Comparison of ENCODE assay signal across 10 mouse cellular contexts in the genomic region with DNA sequence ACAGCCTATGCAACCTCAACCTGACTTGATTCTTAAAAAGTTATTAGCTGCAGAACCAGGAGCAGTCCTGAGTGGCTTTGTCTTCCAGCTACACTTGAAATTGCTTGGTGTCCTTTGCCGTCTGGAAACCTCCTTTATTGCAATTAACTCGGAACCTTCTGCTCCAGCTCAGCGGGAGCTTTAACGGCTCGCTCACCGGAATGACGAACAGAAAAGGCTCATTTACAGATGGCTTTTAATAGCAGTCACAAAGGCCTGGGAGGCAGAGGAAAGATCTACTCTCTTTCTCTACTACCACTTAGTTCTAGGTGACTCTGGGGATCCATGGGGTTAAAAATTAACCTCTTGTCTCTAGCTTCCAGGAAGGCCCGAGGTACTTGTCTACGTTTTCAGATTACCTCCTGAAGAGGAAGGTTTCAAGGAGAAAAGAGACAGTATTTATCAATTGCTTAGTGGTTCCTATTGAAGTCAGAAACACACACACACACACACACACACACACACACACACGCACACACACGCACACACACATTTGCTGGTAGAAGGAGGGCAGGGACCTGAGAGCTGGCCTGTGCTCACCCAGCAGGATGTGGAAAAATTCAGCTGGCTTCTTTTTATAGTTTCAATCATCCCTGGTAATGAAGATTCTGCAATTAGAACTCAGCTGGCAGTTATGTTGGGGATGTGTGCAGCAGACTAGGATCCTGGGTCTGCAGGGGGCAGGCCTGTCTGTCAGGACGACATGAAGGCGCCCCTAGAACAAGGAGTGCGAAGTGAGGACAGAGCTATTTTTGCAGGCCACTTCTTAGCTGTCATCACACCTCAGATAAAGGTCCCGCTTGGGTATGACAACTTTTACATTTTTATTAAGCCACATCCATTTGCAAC.
A peak's percentile ranks its signal among the peaks of the same experiment; 100 is the strongest.
DNase-seq lines count a peak whose midpoint lies in the region; ATAC-seq and TF ChIP-seq lines count a peak whose summit lies in the region.
"Had no signal": no experiment of that assay in that cellular context is flagged by ENCODE, and none has a peak within 500 bp of the region (broad histone marks: within the 10 kb centered on the region; RNA-seq: fewer than 3 reads in every experiment).

No protein-coding gene starts in this region.

- ATAC-seq in hindbrain, embryonic 16.5 days = peak; percentile 62

- H3K4me1 ChIP-seq in hindbrain, embryonic 16.5 days (ENCODE audit: control insufficient read depth, insufficient read depth, low read depth, low read length) = peaks cover 2% of the 10 kb centered on the region; the same call in 1 of the 2 replicates
- H3K4me1 ChIP-seq: embryonic facial prominence, embryonic 13.5 days had no signal

- no peaks in the 10 kb centered on the region for H3K36me3 ChIP-seq in hindbrain, embryonic 16.5 days (ENCODE audit: control insufficient read depth, insufficient read depth, low read length)
- H3K36me3 ChIP-seq: embryonic facial prominence, embryonic 13.5 days had no signal

- H3K27ac ChIP-seq in hindbrain, embryonic 16.5 days (ENCODE audit: low read depth, low read length) = no peak overlapping the region
- H3K27ac ChIP-seq: embryonic facial prominence, embryonic 13.5 days; liver, embryonic 14.5 days had no signal

- H3K27me3 ChIP-seq in hindbrain, embryonic 16.5 days (replicated peaks; ENCODE audit: control insufficient read depth, insufficient read depth, low read length) = no peaks in the 10 kb centered on the region
- H3K27me3 ChIP-seq: embryonic facial prominence, embryonic 13.5 days had no signal

- 39% methylated on average over 15 of the region's 15 CpGs for WGBS in hindbrain, embryonic 16.5 days

- no peak overlapping the region for H3K4me2 ChIP-seq in hindbrain, embryonic 16.5 days (ENCODE audit: low read length)
- H3K4me2 ChIP-seq: embryonic facial prominence, embryonic 13.5 days had no signal

- no peak for TF ChIP-seq CTCF in brain, embryonic 14.5 days (IDR thresholded peaks at IDR 0.05; ENCODE audit: borderline replicate concordance, extremely low read depth, insufficient read depth, insufficient read length)

- no peaks in the 10 kb centered on the region for H3K9me3 ChIP-seq in hindbrain, embryonic 16.5 days (ENCODE audit: control insufficient read depth, low read length)
- H3K9me3 ChIP-seq: embryonic facial prominence, embryonic 13.5 days had no signal

- no peak for TF ChIP-seq POLR2A in brain, embryonic 14.5 days (IDR thresholded peaks at IDR 0.05; ENCODE audit: borderline replicate concordance, extremely low read depth, insufficient read depth, insufficient read length, poor library complexity, severe bottlenecking)

- peak; percentile 6 for DNase-seq in kidney, adult 18-20 months
- no peak for DNase-seq in kidney, postnatal 10 days
- peak; percentile 65 for DNase-seq in brain, embryonic 14.5 days (ENCODE audit: low read depth)
- DNase-seq in heart, adult 8-10 months (ENCODE audit: low spot score) = peak; percentile 32
- no peak for DNase-seq in adrenal gland, postnatal 36 days
- DNase-seq in lung, postnatal 25 days (ENCODE audit: low spot score) = no peak
- DNase-seq: thymus, postnatal 36 days had no signal

- no peak overlapping the region for H3K4me3 ChIP-seq in hindbrain, embryonic 16.5 days (ENCODE audit: low read length)
- H3K4me3 ChIP-seq: embryonic facial prominence, embryonic 13.5 days had no signal

- H3K9ac ChIP-seq in hindbrain, embryonic 16.5 days (ENCODE audit: low read depth, low read length) = no peak overlapping the region
- H3K9ac ChIP-seq: embryonic facial prominence, embryonic 13.5 days; liver, embryonic 14.5 days had no signal

Comparison
In these comparisons a context has a peak if more than half of its experiments do, and no peak if none do; other contexts are left out.
1. DNase-seq: peak in kidney, adult 18-20 months (single experiment), brain, embryonic 14.5 days (single experiment) and heart, adult 8-10 months (single experiment); none in kidney, postnatal 10 days (single experiment), adrenal gland, postnatal 36 days (0 of 2) and lung, postnatal 25 days (single experiment).